Mouse (Mus musculus): ENCODE data around the gene Lrmp.

DNA sequence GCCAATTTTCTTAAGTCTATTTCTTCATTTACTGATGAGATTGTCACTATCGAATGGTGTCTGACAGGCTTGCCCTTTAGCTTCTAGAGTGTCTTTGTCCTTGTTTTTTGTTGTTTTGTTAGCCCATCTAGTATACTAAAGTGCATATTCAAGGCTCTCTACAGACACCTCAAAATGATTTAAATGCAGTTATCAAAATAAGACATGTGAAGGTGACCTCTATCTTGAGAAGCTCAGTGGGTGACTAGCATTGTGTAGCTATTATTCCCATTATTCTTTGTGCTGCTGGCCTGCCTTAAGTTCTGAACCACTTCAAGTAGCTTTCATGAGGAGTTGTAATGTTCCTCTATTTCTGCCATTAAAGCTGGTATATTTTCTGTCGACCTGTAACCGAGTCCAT lies 100.4 kb downstream of the Lrmp start:
- TF ChIP-seq CTCF (IDR thresholded peaks at IDR 0.05; ENCODE audit: borderline replicate concordance, control insufficient read depth, extremely low read depth, insufficient read depth, low read length, poor library complexity), result no peak
- TF ChIP-seq POLR2A (IDR thresholded peaks at IDR 0.05; ENCODE audit: control insufficient read depth, extremely low read depth, insufficient read depth, low read length, poor library complexity), result no peak

Measured in thymus, adult 2 months (tissue).